Mouse (Mus musculus) CD4-positive, CD25-positive, alpha-beta regulatory T cell, adult 9 weeks (primary cell): ENCODE data around the gene Angptl3. TPM values are rescaled to one million over a fixed set of nuclear protein-coding genes. Genes with fewer than 3 reads are reported as not detected.

ENCODE experiments used
- polyA plus RNA-seq: library from polyadenylated mRNA; unstranded; fragments of 100-300 nt; shearing (Covaris generic); gene quantifications from one replicate; pipeline ENCODE4 v1.2.1, GENCODE M21; 2017

The Angptl3 gene
- not detected for polyA plus RNA-seq

DNA sequence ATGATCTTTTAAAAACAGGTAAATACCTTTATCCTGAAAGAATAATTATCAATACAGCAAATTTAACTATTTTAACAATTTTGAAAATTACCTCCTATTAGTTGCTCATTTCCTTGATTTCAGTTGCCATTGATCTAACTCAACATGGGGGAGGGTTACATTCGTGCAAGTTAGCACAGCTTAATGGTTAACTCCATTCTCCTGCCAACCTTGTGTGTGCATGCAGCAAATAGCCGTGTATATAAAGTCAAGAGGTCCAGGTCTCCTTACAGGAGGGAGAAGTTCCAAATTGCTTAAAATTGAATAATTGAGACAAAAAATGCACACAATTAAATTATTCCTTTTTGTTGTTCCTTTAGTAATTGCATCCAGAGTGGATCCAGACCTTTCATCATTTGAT lies at the start of gene Angptl3:
TSS of gene Angptl3 (plus strand) at position 269 of the 400 bp plus-strand sequence.

Other genes starting within 250 kb of the Angptl3 start
- gene Kank4, start 213.4 kb upstream of the Angptl3 start, polyA plus RNA-seq = not detected
- gene I0C0044D17Rik, start 207.1 kb upstream of the Angptl3 start, polyA plus RNA-seq = not detected
- gene Usp1, start 107.1 kb upstream of the Angptl3 start, polyA plus RNA-seq = 7.4 TPM
- gene Dock7, start 90.0 kb downstream of the Angptl3 start, polyA plus RNA-seq = 0.33 TPM
- gene Atg4c, start 163.0 kb downstream of the Angptl3 start, polyA plus RNA-seq = 1.2 TPM